Mouse (Mus musculus) heart, postnatal 0 days (tissue): ENCODE measurements at regions not wholly inside any gene's neighbourhood (a gene's known extent, or its start where the extent isn't known, plus 50 kb on each side); places are given as distances from the start of the nearest gene placed in this dataset.

Source experiments
- ATAC-seq: fragments of 200-750 bp; cut with Nextera tagmentation; 2 replicates; pipeline ENCODE4 v1.8.0; 2017; ENCODE audit warnings: low read depth, moderate number of reproducible peaks, moderate library complexity; ENCODE audit not compliant: insufficient read depth
- DNase-seq: peaks from one replicate; pipeline ENCODE4 v3.0.0-alpha.2; 2016; ENCODE audit warnings: low spot score
- H3K27ac ChIP-seq: fragments of 300-500 bp; sonication (generic); 2 replicates; pipeline ENCODE4 v1.5.1; 2014; ENCODE audit warnings: low read depth, mild to moderate bottlenecking
- H3K27me3 ChIP-seq: fragments of 300-500 bp; sonication (generic); 2 replicates; pipeline ENCODE4 v1.6.1; 2014; ENCODE audit warnings: low read length, mixed read lengths; ENCODE audit not compliant: control insufficient read depth, insufficient read depth
- H3K36me3 ChIP-seq: fragments of 300-500 bp; sonication (generic); replicated peaks from 2 replicates; pipeline ENCODE4 v1.6.1; 2014; ENCODE audit warnings: low read length, mixed read lengths; ENCODE audit not compliant: control insufficient read depth, insufficient read depth
- H3K4me1 ChIP-seq: fragments of 300-500 bp; sonication (generic); 2 replicates; pipeline ENCODE4 v1.6.1; 2014; ENCODE audit warnings: antibody characterized with exemption; ENCODE audit not compliant: control insufficient read depth, insufficient read depth
- H3K4me2 ChIP-seq: fragments of 300-500 bp; sonication (generic); 2 replicates; pipeline ENCODE4 v1.6.1; 2014; ENCODE audit warnings: low read depth, mild to moderate bottlenecking, low read length, moderate library complexity
- H3K4me3 ChIP-seq: fragments of 300-500 bp; sonication (generic); 2 replicates; pipeline ENCODE4 v1.5.1; 2014; ENCODE audit warnings: low read depth, low read length
- H3K9ac ChIP-seq: fragments of 300-500 bp; sonication (generic); replicated peaks from 2 replicates; pipeline ENCODE4 v1.6.1; 2014; ENCODE audit warnings: low read depth, low read length, mixed read lengths
- H3K9me3 ChIP-seq: fragments of 300-500 bp; sonication (generic); replicated peaks from 2 replicates; pipeline ENCODE4 v1.6.1; 2016; ENCODE audit warnings: low read length; ENCODE audit not compliant: control insufficient read depth
- CTCF ChIP-seq: IDR thresholded peaks from 2 replicates; pipeline ENCODE4 v1.5.1; 2016; ENCODE audit warnings: antibody characterized with exemption, control low read depth, low read depth
- EP300 ChIP-seq: IDR thresholded peaks from 2 replicates; pipeline ENCODE4 v1.6.1; 2016; ENCODE audit warnings: antibody characterized with exemption, low read depth
- WGBS: fragments of 180-500 bp; shearing (Covaris S2); extraction: QIAGEN DNeasy Blood & Tissue Kit; methylation state at CpG from one replicate; pipeline ENCODE4 v1.1.7; 2014; 5-methylcytosine and 5-hydroxymethylcytosine counted together

DNA sequence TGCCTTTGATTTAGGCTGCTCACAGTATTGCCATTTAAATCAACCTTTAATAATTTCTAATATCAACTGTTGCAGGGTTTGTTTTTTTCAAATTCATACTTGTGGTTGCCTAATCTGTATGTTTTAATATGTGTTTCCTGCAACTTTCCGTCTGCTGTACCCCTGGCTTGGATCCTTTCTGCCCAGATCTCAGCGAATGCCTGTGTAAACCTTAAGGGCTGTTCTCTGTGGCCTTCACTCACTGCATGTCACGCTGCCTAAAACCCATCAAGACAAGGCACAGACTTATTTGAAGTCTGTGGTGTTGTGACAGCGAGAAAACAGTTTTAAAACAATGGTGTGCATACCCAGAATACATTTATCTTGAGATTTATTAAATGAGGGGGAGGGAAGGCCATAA is 346.8 kb upstream of the G2e3 start:
- WGBS, result 69% methylated on average over 4 of the region's 4 CpGs
- H3K27ac ChIP-seq, result no peak overlapping the region
- H3K9me3 ChIP-seq, result no peaks in the 10 kb centered on the region
- DNase-seq (no peak), ATAC-seq (no peak)
- H3K27me3 ChIP-seq, result no peaks in the 10 kb centered on the region
- no peak overlapping the region for H3K4me2 ChIP-seq
- TF ChIP-seq EP300 (no peak), CTCF (no peak)
- no peak overlapping the region for H3K9ac ChIP-seq
- no peaks in the 10 kb centered on the region for H3K4me1 ChIP-seq
- no peaks in the 10 kb centered on the region for H3K36me3 ChIP-seq
- H3K4me3 ChIP-seq, result no peak overlapping the region

- Histone ChIP-seq H3K27me3 (no peaks in the 10 kb centered on the region), H3K27ac (no peak overlapping the region), H3K4me3 (no peak overlapping the region), H3K4me1 (no peaks in the 10 kb centered on the region), H3K9ac (no peak overlapping the region), H3K36me3 (no peaks in the 10 kb centered on the region), H3K9me3 (no peaks in the 10 kb centered on the region), H3K4me2 (no peak overlapping the region)
- no peak for TF ChIP-seq CTCF
- no peak for TF ChIP-seq EP300
- ATAC-seq (no peak), DNase-seq (no peak)
- WGBS, result 81% methylated on average over 18 of the region's 18 CpGs
These were observed 347.4 kb upstream of the G2e3 start for GRCm38 (mm10) chr12:51000281-51001075.

DNA sequence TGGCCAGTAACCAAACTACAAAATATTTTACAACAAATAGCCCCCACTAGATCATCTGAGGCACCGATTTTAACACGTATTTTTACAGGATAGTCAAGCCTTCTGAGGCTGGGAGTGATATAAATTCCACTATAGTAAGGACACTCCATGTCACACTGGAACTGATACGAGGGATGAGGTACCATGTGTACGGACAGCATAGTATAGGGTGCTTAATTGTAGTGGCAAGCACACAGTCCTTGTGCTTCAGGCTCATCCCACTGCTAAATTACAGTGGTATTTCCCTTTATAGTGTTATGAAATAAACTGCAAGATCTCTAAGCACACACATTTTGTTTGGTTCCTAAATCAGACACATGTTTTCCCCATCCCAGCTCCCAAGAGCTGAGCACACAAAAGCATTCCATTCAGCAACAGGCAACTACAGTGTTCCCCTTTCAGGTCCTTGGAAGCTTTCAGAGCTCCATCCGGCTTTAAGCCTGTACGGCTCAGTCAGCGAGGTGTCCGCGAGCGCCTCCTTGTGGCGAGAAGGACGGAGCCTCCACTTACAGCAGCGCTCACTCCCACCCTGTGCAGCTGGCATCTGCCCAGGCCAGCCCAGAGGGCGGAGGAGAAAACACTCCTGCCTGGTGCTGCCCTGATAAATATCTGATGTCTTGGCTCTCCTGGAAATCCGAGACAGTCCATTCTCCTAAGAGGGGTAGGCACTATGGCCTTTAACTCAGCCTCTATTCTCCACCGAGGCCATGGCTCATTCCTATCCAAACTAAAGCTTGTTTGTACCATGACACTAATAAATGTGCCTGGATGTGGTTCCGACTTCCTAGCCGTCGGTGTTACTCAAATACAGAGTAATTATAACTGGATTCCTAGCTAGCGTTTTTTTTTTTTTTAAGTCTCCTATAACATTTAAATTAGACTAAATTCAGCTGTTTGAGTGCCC is 348.3 kb upstream of the G2e3 start:
- no peak overlapping the region for H3K4me2 ChIP-seq
- 36% methylated on average over 20 of the region's 20 CpGs for WGBS

GRCm38 (mm10) chr12:50995664-50996063 is 346.8 kb upstream of the Prkd1 start:
- Histone ChIP-seq H3K27me3 (no peaks in the 10 kb centered on the region), H3K27ac (no peak overlapping the region), H3K36me3 (no peaks in the 10 kb centered on the region), H3K4me2 (no peak overlapping the region), H3K4me1 (no peaks in the 10 kb centered on the region), H3K9ac (no peak overlapping the region), H3K9me3 (no peaks in the 10 kb centered on the region), H3K4me3 (no peak overlapping the region)
- DNase-seq (no peak), ATAC-seq (no peak)
- no peak for TF ChIP-seq CTCF
- TF ChIP-seq EP300, result no peak
- WGBS, result 91% methylated on average over 1 of the region's 1 CpGs

More for the DNA sequence above, 348.3 kb upstream of the G2e3 start:
- H3K4me3 ChIP-seq, result no peak overlapping the region
- ATAC-seq (peak; percentile 77), DNase-seq (peak; percentile 36)
- no peak overlapping the region for H3K27ac ChIP-seq
- no peaks in the 10 kb centered on the region for H3K27me3 ChIP-seq
- no peaks in the 10 kb centered on the region for H3K4me1 ChIP-seq
- no peaks in the 10 kb centered on the region for H3K9me3 ChIP-seq
- no peak overlapping the region for H3K9ac ChIP-seq
- no peaks in the 10 kb centered on the region for H3K36me3 ChIP-seq
- TF ChIP-seq EP300 (no peak), CTCF (peak; percentile 73)

- Histone ChIP-seq H3K9ac (no peak overlapping the region), H3K27me3 (no peaks in the 10 kb centered on the region), H3K36me3 (no peaks in the 10 kb centered on the region), H3K27ac (no peak overlapping the region), H3K9me3 (no peaks in the 10 kb centered on the region), H3K4me2 (no peak overlapping the region), H3K4me1 (no peaks in the 10 kb centered on the region), H3K4me3 (no peak overlapping the region)
- WGBS, result 74% methylated on average over 12 of the region's 12 CpGs
- no peak for TF ChIP-seq CTCF
- no peak for TF ChIP-seq EP300
- DNase-seq (no peak), ATAC-seq (no peak)
These were observed 340.8 kb upstream of the Prkd1 start for GRCm38 (mm10) chr12:50989561-50990325.
